In the genomic region with DNA sequence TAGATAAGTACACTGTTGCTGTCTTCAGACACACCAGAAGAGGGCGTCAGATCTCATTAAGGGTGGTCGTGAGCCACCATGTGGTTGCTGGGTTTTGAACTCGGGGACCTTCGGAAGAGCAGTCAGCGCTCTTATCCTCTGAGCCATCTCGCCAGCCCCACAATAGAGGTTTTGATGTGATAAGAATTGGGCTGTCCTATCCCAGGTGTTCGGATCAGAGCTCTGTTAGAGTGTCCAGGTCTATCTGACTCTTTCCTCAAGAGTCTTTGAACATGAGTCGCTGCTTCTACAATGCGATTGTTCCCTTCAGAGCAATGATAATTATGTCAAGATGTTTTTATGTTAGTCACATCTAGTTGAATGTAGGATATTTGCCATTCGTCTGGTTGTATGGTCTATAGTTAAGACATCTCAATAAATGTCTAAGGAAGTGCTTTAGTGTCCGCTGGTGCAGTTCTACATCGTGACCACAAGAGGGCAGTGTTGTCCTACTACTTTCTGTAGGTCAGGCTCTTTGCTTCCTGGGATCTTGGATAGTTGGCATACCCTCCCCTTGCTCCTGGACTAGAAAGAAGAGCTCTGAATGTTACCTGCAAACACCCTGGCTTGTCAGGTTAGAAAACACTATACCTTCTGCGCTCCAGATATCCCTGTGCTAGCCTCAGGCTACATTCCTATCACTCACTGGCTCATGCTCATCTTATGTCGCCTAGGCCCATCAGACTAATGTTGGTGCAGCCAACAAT, we compare ENCODE assay signal across 10 mouse cellular contexts. TPM values are rescaled to one million over a fixed set of nuclear protein-coding genes. Genes with fewer than 3 reads are reported as not detected.
DNase-seq lines count a peak whose midpoint lies in the region; ATAC-seq and TF ChIP-seq lines count a peak whose summit lies in the region.
"Had no signal": no experiment of that assay in that cellular context is flagged by ENCODE, and none has a peak within 500 bp of the region (broad histone marks: within the 10 kb centered on the region; RNA-seq: fewer than 3 reads in every experiment).

No protein-coding gene starts in this region.

- H3K27ac ChIP-seq in liver, embryonic 14.5 days = no peak overlapping the region
- H3K27ac ChIP-seq in intestine, embryonic 15.5 days = no peak overlapping the region

- H3K4me3 ChIP-seq in liver, embryonic 14.5 days (ENCODE audit: insufficient read depth in 1 of 2, low read depth in 2 of 2, low read length in 2 of 2) = no peak overlapping the region
- no peak overlapping the region for H3K4me3 ChIP-seq in intestine, embryonic 15.5 days (replicated peaks)
- H3K4me3 ChIP-seq: myocyte had no signal

- H3K36me3 ChIP-seq in liver, embryonic 14.5 days (replicated peaks; ENCODE audit: control insufficient read depth, insufficient read depth, low read depth) = no peaks in the 10 kb centered on the region
- H3K36me3 ChIP-seq in intestine, embryonic 15.5 days = no peaks in the 10 kb centered on the region

- no peak for TF ChIP-seq EP300 in liver, embryonic 14.5 days (IDR thresholded peaks at IDR 0.05; ENCODE audit: low read depth)

- no peaks in the 10 kb centered on the region for H3K9me3 ChIP-seq in liver, embryonic 14.5 days (ENCODE audit: control insufficient read depth, low read length)
- no peaks in the 10 kb centered on the region for H3K9me3 ChIP-seq in intestine, embryonic 15.5 days

- H3K4me1 ChIP-seq in liver, embryonic 14.5 days (replicated peaks; ENCODE audit: control insufficient read depth in 2 of 2, insufficient read depth in 2 of 2, low read length in 1 of 2) = no peaks in the 10 kb centered on the region
- no peaks in the 10 kb centered on the region for H3K4me1 ChIP-seq in intestine, embryonic 15.5 days (replicated peaks)

- 23% methylated on average over 14 of the region's 14 CpGs for WGBS in liver, embryonic 14.5 days (ENCODE audit: insufficient replicate concordance)
- 33% methylated on average over 14 of the region's 14 CpGs for WGBS in intestine, embryonic 15.5 days

- ATAC-seq in liver, embryonic 14.5 days (ENCODE audit: insufficient read depth) = no peak
- peak; percentile 43; the same call in 1 of the 2 replicates for ATAC-seq in intestine, embryonic 15.5 days
- ATAC-seq in megakaryocyte-erythroid progenitor cell, adult 5-6 weeks (replicated peaks; ENCODE audit: low FRiP score, low TSS enrichment, poor library complexity, severe bottlenecking) = peak; percentile 71; the same call in 1 of the 2 replicates
- no peak for ATAC-seq in inflammation-experienced regulatory T-cells, adult 6 months

- no peak for DNase-seq in liver, embryonic 14.5 days (ENCODE audit: low read depth in 3 of 3, low spot score in 3 of 3)
- DNase-seq in liver = no peak
- peak; percentile 68 for DNase-seq in R1 (ENCODE audit: low read depth, low spot score)
- DNase-seq in embryo, embryonic 9.5 days (ENCODE audit: extremely low spot score) = peak; percentile 54
- no peak for DNase-seq in urinary bladder, postnatal 10 days (ENCODE audit: low spot score)

- TF ChIP-seq CTCF in liver, embryonic 14.5 days (IDR thresholded peaks at IDR 0.05; ENCODE audit: low read depth) = peak; percentile 87

- no peak overlapping the region for H3K4me2 ChIP-seq in liver, embryonic 14.5 days (ENCODE audit: low read depth)
- no peak overlapping the region for H3K4me2 ChIP-seq in intestine, embryonic 15.5 days (replicated peaks)

- H3K27me3 ChIP-seq in liver, embryonic 14.5 days (ENCODE audit: control insufficient read depth, insufficient read depth, low read length) = no peaks in the 10 kb centered on the region
- H3K27me3 ChIP-seq in intestine, embryonic 15.5 days (replicated peaks) = no peaks in the 10 kb centered on the region

- no peak overlapping the region for H3K9ac ChIP-seq in liver, embryonic 14.5 days (replicated peaks)
- H3K9ac ChIP-seq in intestine, embryonic 15.5 days = no peak overlapping the region

RNA-seq across cellular contexts. Expression of a gene that starts 3.8 kb away (rescaled TPM):
- not detected in 2 replicates for polyA plus RNA-seq in liver, embryonic 14.5 days (2012; rRNA removed)
- polyA plus RNA-seq in liver, embryonic 14.5 days (2014; fragmentation: Nextera tagmentation; extraction: Ambion mirVana) = not detected in 2 replicates
- polyA plus RNA-seq in intestine, embryonic 15.5 days (2015; fragmentation: Nextera tagmentation; extraction: Ambion mirVana) = not detected in 2 replicates
- total RNA-seq in megakaryocyte-erythroid progenitor cell, adult 5-6 weeks (2014; fragmentation: Nextera tagmentation) = not detected in 2 replicates
- not detected in 2 replicates for total RNA-seq in megakaryocyte-erythroid progenitor cell, adult 5-6 weeks (2017)
- polyA plus RNA-seq in inflammation-experienced regulatory T-cells, adult 6 months (2017; shearing (Covaris generic)) = not detected
- total RNA-seq: heart, adult 18-20 months had no signal
- polyA plus RNA-seq: myocyte had no signal

RNA-seq across cellular contexts. Expression of a gene that starts 8.4 kb away (rescaled TPM):
- polyA plus RNA-seq in liver, embryonic 14.5 days (2012; rRNA removed) = 0.06 and 0.07 TPM in 2 replicates
- 0.08 TPM in 2 replicates for polyA plus RNA-seq in liver, embryonic 14.5 days (2014; fragmentation: Nextera tagmentation; extraction: Ambion mirVana)
- 0.71 and 1.2 TPM in 2 replicates for polyA plus RNA-seq in intestine, embryonic 15.5 days (2015; fragmentation: Nextera tagmentation; extraction: Ambion mirVana)
- total RNA-seq in megakaryocyte-erythroid progenitor cell, adult 5-6 weeks (2014; fragmentation: Nextera tagmentation) = not detected in 2 replicates
- total RNA-seq in megakaryocyte-erythroid progenitor cell, adult 5-6 weeks (2017) = not detected in 2 replicates
- polyA plus RNA-seq in inflammation-experienced regulatory T-cells, adult 6 months (2017; shearing (Covaris generic)) = not detected

RNA-seq across cellular contexts. Expression of a gene that starts 13.8 kb away (rescaled TPM):
- not detected in 2 replicates for polyA plus RNA-seq in liver, embryonic 14.5 days (2012; rRNA removed)
- polyA plus RNA-seq in liver, embryonic 14.5 days (2014; fragmentation: Nextera tagmentation; extraction: Ambion mirVana) = not detected in 2 replicates
- not detected in 2 replicates for polyA plus RNA-seq in intestine, embryonic 15.5 days (2015; fragmentation: Nextera tagmentation; extraction: Ambion mirVana)
- total RNA-seq in megakaryocyte-erythroid progenitor cell, adult 5-6 weeks (2014; fragmentation: Nextera tagmentation) = not detected in 2 replicates
- total RNA-seq in megakaryocyte-erythroid progenitor cell, adult 5-6 weeks (2017) = not detected in 2 replicates
- not detected for polyA plus RNA-seq in inflammation-experienced regulatory T-cells, adult 6 months (2017; shearing (Covaris generic))
- total RNA-seq: heart, adult 18-20 months had no signal
- polyA plus RNA-seq: myocyte had no signal

RNA-seq across cellular contexts. Expression of a gene that starts 23.8 kb away (rescaled TPM):
- polyA plus RNA-seq in liver, embryonic 14.5 days (2012; rRNA removed) = 0.45 and 0.70 TPM in 2 replicates
- 2.0 and 2.6 TPM in 2 replicates for polyA plus RNA-seq in liver, embryonic 14.5 days (2014; fragmentation: Nextera tagmentation; extraction: Ambion mirVana)
- 9.1 and 9.8 TPM in 2 replicates for polyA plus RNA-seq in intestine, embryonic 15.5 days (2015; fragmentation: Nextera tagmentation; extraction: Ambion mirVana)
- 4.1 and 9.2 TPM in 2 replicates for total RNA-seq in megakaryocyte-erythroid progenitor cell, adult 5-6 weeks (2014; fragmentation: Nextera tagmentation)
- total RNA-seq in megakaryocyte-erythroid progenitor cell, adult 5-6 weeks (2017) = 4.9 and 6.0 TPM in 2 replicates
- under 1 TPM in 1 of 3 experiments, not detected in 2; 0.20 TPM for polyA plus RNA-seq in inflammation-experienced regulatory T-cells, adult 6 months (2017; shearing (Covaris generic))

RNA-seq across cellular contexts. Expression of a gene that starts 26.5 kb away (rescaled TPM):
- not detected in 2 replicates for polyA plus RNA-seq in liver, embryonic 14.5 days (2012; rRNA removed)
- polyA plus RNA-seq in liver, embryonic 14.5 days (2014; fragmentation: Nextera tagmentation; extraction: Ambion mirVana) = not detected in 2 replicates
- polyA plus RNA-seq in intestine, embryonic 15.5 days (2015; fragmentation: Nextera tagmentation; extraction: Ambion mirVana) = not detected in 2 replicates
- total RNA-seq in megakaryocyte-erythroid progenitor cell, adult 5-6 weeks (2014; fragmentation: Nextera tagmentation) = not detected in 2 replicates
- total RNA-seq in megakaryocyte-erythroid progenitor cell, adult 5-6 weeks (2017) = not detected in 2 replicates
- not detected for polyA plus RNA-seq in inflammation-experienced regulatory T-cells, adult 6 months (2017; shearing (Covaris generic))
- total RNA-seq: heart, adult 18-20 months had no signal
- polyA plus RNA-seq: myocyte had no signal

Comparison
In these comparisons a context has a peak if more than half of its experiments do, and no peak if none do; other contexts are left out.
1. ATAC-seq: peak in intestine, embryonic 15.5 days (single experiment) and megakaryocyte-erythroid progenitor cell, adult 5-6 weeks (single experiment); none in liver, embryonic 14.5 days (single experiment) and inflammation-experienced regulatory T-cells, adult 6 months (single experiment).
2. DNase-seq: peak in R1 (single experiment) and embryo, embryonic 9.5 days (single experiment); none in liver, embryonic 14.5 days (0 of 3), liver (single experiment) and urinary bladder, postnatal 10 days (single experiment).